Mouse (Mus musculus): ENCODE measurements at regions not wholly inside any gene's neighbourhood (a gene's known extent, or its start where the extent isn't known, plus 50 kb on each side); places are given as distances from the start of the nearest gene placed in this dataset.

DNA sequence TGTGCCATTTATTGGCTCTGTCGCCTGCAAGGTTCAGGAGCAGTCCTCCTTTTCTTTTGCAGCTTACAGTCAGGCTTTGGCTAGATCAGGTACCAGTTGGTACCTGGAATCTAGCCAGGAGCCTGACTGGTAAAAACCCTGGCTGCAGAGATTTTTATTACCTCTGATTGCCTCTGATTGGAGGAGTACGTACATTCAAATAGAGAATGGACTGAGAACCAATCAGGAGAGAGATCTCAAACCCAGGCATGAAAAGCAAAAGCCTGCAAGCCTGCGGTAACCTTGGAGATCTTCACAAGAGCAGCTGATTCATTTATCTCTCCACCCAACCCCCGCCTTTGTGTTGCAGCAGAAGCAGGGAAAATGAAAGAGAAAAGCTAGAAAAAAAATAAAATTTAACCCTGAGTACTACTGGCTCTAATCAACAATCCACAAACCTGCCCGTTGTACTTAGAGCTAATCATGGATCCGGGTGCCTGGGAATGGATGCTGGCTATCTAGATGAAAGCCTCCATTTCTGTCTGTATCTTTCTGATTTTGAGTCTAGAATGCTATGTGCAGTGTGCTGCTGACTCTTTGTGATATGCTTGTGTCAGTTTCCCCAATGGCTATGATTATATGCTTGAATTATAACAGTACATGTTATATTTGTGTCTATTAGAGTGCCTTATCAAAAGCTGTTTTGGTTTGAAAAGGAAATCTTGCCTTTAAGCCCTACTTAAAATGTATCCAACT is 406.2 kb upstream of the Ndn start:
- peak; percentile 100 for ATAC-seq (ENCODE audit: insufficient number of reproducible peaks, low FRiP score, low TSS enrichment)

DNA sequence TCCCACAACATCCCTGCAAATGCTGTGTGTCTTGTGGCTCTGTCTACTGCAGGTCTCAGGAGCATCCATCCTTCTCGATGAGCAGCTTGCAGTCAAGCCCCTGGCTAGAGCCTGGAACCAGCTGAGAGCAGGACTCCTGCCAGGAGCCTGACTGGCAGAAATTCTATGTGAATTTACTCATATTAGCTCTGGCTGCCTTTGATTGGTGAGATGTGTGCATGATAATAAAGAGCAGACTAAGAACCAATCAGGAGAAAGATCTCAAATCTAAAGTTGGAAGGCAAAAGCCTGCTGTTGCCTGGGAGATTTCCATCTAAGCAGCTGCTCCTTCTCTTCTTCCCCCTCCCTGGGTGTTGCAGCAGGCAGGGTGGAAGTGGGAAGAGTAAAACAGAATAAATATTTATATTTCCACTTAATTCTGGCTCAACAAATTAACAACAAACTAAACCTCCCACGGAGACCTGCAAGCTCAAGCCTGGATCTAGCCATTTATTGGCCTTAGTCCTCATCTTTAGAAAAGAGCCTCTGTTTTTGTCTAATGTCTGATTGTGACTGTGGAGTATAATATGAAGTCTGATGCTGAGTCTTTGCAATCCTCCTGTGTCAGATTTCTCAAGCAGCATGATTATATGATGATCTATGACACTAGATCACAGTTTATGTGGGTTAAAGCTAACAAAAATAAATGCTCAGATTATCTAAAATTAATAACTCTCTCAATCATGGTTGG is 364.0 kb upstream of the Ndn start:
- peak; percentile 96 for ATAC-seq (ENCODE audit: insufficient number of reproducible peaks, low FRiP score, low TSS enrichment)

DNA sequence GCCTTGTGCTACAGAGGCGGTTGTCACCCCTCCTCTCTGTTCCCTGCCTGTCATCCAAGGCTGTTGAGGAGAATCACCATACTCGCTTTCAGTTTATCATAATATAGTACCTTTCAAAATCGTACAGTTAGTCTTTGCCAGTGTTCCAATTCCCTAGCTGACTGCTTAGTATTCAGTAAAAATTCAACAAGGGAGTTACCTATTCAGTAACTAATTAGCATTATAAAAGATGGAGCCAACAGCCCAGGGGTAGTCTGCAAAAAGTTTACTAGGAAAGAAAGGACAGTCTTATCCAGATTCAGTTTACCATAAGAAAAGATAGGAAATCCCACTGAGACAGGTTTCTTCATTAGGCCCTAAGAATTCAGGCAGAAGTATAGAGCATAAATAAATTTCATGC is 319.7 kb upstream of the Ndn start:
- ATAC-seq (ENCODE audit: insufficient number of reproducible peaks, low FRiP score, low TSS enrichment), result no peak

DNA sequence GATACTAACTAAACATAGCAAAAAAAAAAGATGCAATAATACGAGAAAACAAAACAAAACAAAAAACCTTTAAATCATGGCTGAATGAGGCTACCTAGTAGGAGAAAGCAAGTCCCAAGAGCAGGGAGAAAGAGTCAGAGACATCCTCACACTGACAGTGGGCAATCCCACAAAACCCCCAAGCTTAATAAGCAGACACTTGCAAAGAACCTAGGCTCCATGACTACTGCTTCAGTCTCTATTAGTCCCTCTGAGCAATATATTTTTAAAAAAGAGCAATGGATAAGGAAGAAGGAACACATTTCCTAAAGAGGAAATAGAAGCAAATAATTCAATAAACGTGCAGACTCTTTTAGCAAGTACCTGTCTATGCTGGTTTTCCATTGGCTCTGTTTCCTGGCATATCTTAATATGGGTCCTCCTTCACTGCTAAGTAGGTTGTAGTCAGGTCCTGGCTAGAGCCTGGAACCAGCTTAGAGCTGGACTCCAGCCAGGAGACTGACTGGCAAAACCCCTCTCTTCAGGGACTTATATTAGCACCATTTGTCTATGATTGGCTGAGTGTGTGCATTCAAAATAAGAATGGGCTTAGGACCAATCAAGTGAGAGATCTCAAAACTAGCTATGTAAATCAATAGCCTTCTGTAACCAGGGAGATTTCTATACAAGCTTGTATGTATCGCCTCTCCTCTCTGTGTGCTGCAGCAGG is 300.5 kb upstream of the Ndn start:
- ATAC-seq (ENCODE audit: insufficient number of reproducible peaks, low FRiP score, low TSS enrichment), result no peak

DNA sequence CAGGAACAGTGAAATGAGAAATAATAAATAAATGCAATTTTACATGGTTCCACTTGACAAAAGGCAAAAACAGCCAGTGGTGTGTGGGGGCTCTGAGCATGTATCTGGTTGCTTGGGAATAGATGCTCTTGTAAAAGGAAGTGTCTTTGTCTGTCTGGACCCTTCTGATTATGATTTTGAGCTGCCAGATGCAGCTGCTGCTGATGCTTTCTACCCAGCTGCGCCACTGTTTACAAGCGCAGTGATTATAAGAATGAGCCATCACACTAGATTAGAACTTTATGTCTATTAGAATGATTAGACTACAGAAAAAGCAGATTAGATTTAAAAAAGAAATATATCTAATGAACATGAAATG is 299.9 kb upstream of the Ndn start:
- no peak for ATAC-seq (ENCODE audit: insufficient number of reproducible peaks, low FRiP score, low TSS enrichment)

DNA sequence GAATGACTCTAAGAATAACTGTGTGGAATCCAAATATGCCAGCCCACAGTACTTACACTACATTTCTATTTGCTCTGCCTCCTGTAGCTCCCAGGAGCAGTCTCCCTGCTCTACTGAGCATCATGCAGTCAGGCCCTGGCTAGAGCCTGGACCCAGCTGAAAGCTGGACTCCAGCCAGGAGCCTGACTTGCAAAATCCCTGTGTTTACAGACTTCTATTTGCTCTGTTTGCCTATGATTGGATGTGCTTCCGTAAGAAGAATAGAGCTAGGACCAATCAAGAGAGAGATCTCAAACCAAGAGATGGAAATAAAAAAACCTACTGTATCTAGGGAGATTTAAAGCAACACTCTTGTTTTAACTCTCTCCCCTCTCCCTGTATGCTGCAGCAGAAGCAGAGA is 267.8 kb upstream of the Ndn start:
- peak; percentile 78 for ATAC-seq (ENCODE audit: insufficient number of reproducible peaks, low FRiP score, low TSS enrichment)

DNA sequence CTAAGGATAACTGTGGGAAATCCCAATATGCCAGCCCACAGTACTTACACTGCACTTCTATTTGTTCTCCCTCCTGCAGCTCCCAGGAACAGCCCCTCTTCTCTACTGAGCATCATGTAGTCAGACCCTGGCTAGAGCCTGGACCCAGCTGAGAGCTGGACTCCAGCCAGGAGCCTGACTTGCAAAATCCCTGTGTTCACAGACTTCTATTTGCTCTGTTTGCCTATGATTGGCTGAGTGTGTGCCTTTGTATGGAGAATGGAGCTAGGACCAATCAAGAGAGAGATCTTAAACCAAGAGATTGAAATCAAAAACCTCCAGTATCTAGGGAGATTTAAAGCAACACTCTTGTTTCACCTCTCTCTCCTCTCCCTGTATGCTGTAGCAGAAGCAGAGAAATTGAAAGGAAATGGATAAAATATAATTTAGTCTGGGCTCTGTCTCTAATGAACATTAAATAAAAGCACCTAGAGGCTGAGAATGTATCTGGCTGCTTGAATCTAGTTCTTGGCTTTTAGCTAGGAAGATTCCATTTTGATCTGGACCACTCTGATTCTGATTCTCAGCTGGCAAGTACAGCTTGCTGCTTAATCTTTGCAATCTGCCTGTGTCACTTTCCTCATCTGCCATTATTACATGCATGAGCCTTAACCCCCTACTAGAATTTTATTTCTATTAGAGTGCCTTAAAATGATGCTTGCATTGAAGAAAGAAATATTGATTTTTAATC is 261.1 kb upstream of the Ndn start:
- no peak for ATAC-seq (ENCODE audit: insufficient number of reproducible peaks, low FRiP score, low TSS enrichment)

All from cerebellum, adult (tissue).